Mouse (Mus musculus): ENCODE results near the gene Mas1.
"Not testable (repeated sequence)": the region's sequence is repeated elsewhere in the genome, so short reads cannot be mapped to it uniquely, and the experiment has no call there.

Mas1 gene

GRCm38 (mm10) chr17:12868043-12868442 lies at the start of gene Mas1:
Gene Mas1, minus strand, starts transcription at chr17:12868143.
- no peak for DNase-seq (ENCODE audit: low spot score in 2 of 2)

- peak; percentile 27 to 38 for DNase-seq (ENCODE audit: low spot score in 2 of 2)
Observed at GRCm38 (mm10) chr17:12916588-12917380, 48.8 kb upstream of the Mas1 start.

- peak; percentile 94 for DNase-seq (ENCODE audit: low spot score in 2 of 2)
Observed at GRCm38 (mm10) chr17:12915881-12916583, 48.1 kb upstream of the Mas1 start, which contains the start of gene Mrpl18. Gene Mrpl18, minus strand, starts transcription at chr17:12916345.

GRCm38 (mm10) chr17:12915488-12915880 lies 47.5 kb upstream of the Mas1 start, which contains the start of gene Tcp1:
Gene Tcp1, plus strand, starts transcription at chr17:12915701.
- DNase-seq (ENCODE audit: low spot score in 2 of 2) = no peak

- DNase-seq (ENCODE audit: low spot score in 2 of 2) = no peak
Observed at GRCm38 (mm10) chr17:12910391-12910790, 42.4 kb upstream of the Mas1 start.

GRCm38 (mm10) chr17:12909361-12910280 lies 41.7 kb upstream of the Mas1 start, which contains the start of gene Pnldc1:
Gene Pnldc1, minus strand, starts transcription at chr17:12910230.
- no peak for DNase-seq (ENCODE audit: low spot score in 2 of 2)

GRCm38 (mm10) chr17:12906436-12906835 lies 38.5 kb upstream of the Mas1 start:
- DNase-seq (ENCODE audit: low spot score in 2 of 2) = no peak

GRCm38 (mm10) chr17:12905810-12906209 lies 37.9 kb upstream of the Mas1 start:
- no peak for DNase-seq (ENCODE audit: low spot score in 2 of 2)

- no peak for DNase-seq (ENCODE audit: low spot score in 2 of 2)
Observed at GRCm38 (mm10) chr17:12904349-12904748, 36.4 kb upstream of the Mas1 start.

- no peak for DNase-seq (ENCODE audit: low spot score in 2 of 2)
Observed at GRCm38 (mm10) chr17:12903372-12904333, 35.7 kb upstream of the Mas1 start.

GRCm38 (mm10) chr17:12902291-12902690 lies 34.3 kb upstream of the Mas1 start:
- DNase-seq (ENCODE audit: low spot score in 2 of 2) = no peak

GRCm38 (mm10) chr17:12898607-12899006 lies 30.7 kb upstream of the Mas1 start:
- not testable (repeated sequence) for DNase-seq (ENCODE audit: low spot score in 2 of 2)

- no peak for DNase-seq (ENCODE audit: low spot score in 2 of 2)
Observed at GRCm38 (mm10) chr17:12897674-12898073, 29.7 kb upstream of the Mas1 start.

GRCm38 (mm10) chr17:12892033-12892432 lies 24.1 kb upstream of the Mas1 start:
- no peak for DNase-seq (ENCODE audit: low spot score in 2 of 2)

GRCm38 (mm10) chr17:12891054-12891453 lies 23.1 kb upstream of the Mas1 start:
- DNase-seq (ENCODE audit: low spot score in 2 of 2) = no peak

GRCm38 (mm10) chr17:12887021-12887775 lies 19.3 kb upstream of the Mas1 start:
- DNase-seq (ENCODE audit: low spot score in 2 of 2) = no peak

GRCm38 (mm10) chr17:12886620-12887019 lies 18.7 kb upstream of the Mas1 start:
- DNase-seq (ENCODE audit: low spot score in 2 of 2) = no peak

- no peak for DNase-seq (ENCODE audit: low spot score in 2 of 2)
Observed at GRCm38 (mm10) chr17:12881216-12881615, 13.3 kb upstream of the Mas1 start.

GRCm38 (mm10) chr17:12880178-12880577 lies 12.2 kb upstream of the Mas1 start:
- DNase-seq (ENCODE audit: low spot score in 2 of 2) = peak; percentile 51 to 72

- no peak for DNase-seq (ENCODE audit: low spot score in 2 of 2)
Observed at GRCm38 (mm10) chr17:12875734-12876133, 7.8 kb upstream of the Mas1 start, which contains the start of gene Mrgprh. Gene Mrgprh, plus strand, starts transcription at chr17:12876034.

Data from spleen, postnatal 14 days (tissue).